Mouse (Mus musculus): Measurements from ENCODE around the gene Stk11ip.

The Stk11ip gene

DNA sequence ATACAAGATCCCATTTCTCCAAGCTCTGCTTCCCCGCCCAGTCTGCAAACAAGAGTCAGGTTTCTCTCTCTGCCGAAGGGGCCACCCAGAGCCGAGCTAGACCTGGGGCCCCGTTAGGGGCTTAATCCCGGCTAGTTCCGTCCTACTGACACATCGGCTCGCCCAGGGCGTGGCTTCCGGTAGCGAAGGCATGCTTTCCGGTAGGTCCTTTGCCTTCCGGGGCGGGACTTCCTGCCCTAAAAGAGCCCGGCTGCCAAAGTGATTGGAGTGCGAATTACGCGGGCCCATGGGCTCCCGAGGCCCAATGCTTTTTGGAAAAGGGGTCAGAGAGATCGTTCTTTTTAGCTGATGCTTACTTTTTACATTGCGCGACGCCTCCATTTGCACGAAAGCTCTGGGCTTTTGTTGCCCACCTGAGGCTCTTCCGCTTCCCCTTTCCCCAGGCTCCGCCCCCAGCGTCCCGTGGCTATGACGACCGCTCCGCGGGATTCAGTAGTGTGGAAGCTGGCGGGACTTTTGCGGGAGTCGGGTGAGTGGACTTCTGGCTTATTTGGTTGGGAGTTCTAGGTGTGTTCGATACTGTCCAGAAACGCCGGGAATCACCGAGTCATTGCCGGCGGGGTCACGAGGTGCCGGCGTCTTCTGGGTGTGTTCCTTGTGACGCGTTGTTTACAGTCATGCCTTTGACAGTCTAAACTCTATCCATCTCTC is at the start of gene Stk11ip:
Gene Stk11ip, plus strand, starts transcription at position 209 of the 711 bp plus-strand sequence.
- DNase-seq (ENCODE audit: low spot score in 2 of 2) = peak; percentile 79 to 88

DNA sequence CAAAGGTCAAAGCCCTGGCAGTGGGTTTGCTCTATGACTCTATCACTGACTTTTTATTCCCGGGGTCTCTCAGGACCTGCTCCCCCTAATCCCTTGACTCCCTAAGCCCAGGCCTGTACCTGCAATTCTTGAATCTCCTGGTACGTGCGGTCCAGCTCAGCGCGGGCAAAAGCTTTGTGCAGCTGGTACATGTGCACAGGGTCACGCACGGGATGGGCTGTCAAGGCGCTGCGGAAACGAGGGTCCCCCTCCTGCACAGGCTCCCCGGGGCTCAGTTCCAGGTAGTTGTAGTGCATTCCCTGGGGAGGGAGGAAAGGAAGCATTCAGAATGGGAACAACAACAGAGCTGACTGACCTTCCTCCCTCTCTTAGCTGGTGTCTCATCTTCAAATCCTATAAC is 44.9 kb upstream of the Stk11ip start:
- DNase-seq (ENCODE audit: low spot score in 2 of 2) = no peak

DNA sequence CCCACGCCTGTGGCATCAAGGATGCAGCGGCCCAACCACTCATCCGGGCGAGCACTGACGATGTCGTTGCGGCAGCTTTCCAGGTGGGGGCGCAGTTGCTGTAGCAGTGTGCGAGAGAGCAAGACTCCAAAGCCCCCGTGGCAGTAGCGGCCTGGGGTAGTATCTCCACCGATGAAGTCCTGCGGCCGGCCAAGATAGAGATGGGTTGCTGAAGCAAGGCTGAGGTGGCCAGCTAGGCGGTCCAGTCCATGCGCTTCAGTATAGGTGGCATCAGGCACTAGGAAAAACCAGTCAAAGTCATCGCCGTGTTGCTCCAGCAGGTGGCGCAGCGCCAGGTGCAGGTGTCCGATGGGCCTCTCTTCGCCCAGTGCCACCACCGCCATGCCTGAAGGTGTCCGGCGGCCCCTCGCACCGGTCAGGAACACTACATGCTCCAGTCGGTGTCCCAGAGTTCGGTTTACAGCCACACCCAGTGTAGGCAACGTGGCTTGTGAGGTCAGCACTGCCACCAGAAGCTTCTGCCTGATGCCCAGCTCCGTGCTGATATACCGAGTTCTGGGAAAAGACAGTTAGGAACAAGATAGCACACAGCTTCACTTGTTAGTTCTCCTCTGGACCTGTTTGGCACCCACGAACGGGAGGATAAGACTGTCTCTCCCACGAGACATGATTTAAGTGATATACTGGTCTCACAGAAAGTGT is 43.9 kb upstream of the Stk11ip start:
- peak; percentile 73 to 80 for DNase-seq (ENCODE audit: low spot score in 2 of 2)

DNA sequence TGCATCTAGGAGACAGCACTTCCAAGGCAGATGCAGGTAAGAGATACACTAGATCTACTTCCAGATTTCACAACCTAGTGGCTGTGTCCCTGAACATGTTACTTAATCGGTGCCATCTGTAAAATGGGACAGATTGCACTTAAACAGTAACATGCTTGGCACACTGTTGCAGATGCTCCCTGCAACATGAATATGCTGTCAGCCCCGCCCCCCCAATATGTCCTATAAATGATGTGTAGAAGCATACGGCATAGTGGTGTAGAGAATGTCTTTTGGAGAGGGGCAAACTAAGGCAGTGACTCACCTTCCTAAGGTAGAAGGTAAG is 43.4 kb upstream of the Stk11ip start:
- DNase-seq (ENCODE audit: low spot score in 2 of 2) = no peak

DNA sequence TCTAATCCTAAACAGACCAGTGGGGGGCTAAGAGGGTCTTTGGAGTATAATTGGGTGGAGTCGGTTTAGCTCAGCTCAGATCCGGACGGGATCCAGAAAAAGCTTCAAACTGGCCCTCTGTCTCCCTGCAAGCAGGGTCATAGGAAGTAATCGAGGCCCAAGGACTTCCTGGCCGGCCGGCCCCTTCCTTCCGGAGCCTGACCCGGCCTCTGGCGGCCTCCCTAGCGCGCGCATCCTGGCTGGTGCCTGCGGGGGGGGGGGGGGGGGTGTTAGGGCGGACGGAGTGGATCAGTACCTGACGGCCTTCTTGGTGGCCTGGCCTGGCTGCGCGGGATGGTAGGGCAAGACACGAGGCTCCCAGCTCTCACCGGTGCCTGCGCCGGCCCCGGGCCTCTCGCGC is 42.8 kb upstream of the Stk11ip start:
- no peak for DNase-seq (ENCODE audit: low spot score in 2 of 2)

DNA sequence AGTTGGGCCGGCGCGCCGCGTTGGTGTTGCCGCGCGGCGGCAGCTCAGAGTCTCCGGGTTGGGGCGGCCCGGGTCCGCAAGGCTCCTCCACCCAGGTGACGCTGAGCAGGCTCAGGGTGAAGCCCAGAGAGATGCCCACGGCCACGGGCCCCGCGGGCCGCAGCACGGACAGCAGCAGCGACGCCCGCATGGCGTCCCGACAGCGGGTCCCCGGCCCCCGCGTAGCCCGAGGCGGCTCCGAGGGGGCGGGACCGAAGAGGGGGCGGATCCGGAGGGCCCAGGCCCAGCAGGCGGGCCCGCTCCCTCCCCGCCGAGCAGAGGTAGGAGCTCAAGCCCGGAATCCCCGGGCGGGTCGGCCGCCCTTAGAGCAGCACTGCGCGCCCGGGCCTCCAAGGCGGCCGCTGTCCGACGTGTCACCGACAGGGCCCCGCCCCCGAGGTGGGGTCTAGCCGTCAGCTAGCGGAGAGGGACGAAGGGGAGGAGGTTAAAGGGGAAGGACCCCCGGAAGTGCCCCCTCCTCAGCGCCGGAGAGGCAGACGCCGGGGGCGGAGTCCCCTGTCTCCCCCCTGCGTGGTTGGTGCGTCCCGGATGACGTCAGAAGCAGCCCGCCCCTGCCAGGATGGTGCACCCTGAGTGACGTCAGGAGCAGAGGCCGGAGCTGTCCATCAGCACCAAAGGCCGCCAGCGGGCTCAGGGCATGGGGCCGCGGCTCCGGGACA is 42.3 kb upstream of the Stk11ip start, which contains the start of the genes Chpf and Tmem198:
Gene Chpf, minus strand, starts transcription at position 392 of the 719 bp plus-strand sequence.
Gene Tmem198, plus strand, starts transcription at position 617 of the 719 bp plus-strand sequence.
- DNase-seq (ENCODE audit: low spot score in 2 of 2) = peak; percentile 95 to 96

DNA sequence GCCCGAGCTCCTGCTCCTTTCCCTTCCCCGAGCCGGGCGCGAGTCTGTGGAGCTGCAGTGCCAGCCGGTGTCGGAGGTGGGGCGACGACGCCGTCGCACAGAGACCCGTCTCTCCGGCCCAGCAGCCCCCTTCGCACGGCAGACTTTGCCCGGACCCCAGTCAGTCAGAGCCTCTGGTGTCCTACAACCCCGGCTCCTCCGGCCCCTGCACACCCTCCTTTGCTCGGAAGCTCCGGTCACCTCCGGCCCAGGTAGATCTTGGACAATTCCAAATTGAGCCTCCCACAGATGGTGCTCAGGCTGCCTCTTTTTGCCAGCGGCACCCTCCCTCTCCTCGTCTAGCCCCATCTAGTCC is 41.7 kb upstream of the Stk11ip start:
- DNase-seq (ENCODE audit: low spot score in 2 of 2) = no peak

DNA sequence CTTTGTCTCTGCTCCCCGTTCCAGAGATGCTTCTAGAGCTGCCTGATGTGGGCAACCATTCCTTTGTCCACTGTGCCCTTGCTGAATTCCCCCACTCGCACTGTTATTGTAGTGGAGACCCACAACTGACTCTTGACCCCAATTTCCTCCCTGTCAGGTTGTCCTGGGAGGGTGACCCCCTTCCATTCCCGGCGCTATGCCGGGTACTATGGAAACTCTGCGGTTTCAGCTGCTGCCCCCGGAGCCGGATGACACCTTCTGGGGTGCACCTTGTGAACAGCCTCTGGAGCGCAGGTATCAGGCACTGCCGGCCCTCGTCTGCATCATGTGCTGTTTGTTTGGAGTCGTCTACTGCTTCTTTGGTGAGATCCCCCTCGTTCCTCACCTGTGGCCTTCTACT is 41.3 kb upstream of the Stk11ip start:
- DNase-seq (ENCODE audit: low spot score in 2 of 2) = no peak

DNA sequence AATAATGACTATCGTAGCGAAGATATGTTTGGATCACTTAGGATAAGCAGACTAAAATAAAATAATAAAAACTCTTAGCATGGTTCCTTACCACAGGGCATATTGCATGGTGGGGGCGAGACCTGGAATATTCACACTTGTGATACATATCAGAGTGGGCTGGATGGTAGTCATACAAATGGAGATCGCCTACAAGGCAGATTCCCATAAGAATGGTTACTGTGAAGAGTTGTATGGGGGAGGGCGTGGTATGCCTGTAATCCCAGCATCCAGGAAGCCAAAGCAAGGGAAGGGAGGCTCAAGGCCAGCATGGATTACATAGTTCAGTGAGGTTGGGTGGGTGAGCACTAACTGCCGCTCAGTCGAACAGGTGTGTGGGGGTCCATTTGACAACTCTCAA is 40.6 kb upstream of the Stk11ip start:
- no peak for DNase-seq (ENCODE audit: low spot score in 2 of 2)

DNA sequence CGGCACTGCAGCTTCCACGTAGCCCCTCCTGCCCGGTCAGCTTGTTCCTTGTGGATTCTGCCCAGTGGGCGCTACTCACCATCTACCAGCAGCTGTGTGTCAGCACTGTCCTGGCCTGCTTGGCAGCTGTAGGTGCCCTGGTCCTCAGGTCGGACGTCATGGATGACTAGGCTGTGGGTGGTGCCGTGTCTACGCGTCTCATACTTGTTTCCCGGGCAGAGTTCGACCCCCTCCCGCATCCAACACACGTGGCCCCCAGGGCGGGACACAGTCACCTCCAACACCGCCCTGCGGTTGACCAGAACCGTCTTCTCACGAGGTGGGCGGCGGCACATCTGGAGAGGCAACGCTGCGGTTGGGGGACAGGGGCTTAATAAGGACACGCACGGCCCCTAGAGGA is 34.8 kb upstream of the Stk11ip start:
- no peak for DNase-seq (ENCODE audit: low spot score in 2 of 2)

DNA sequence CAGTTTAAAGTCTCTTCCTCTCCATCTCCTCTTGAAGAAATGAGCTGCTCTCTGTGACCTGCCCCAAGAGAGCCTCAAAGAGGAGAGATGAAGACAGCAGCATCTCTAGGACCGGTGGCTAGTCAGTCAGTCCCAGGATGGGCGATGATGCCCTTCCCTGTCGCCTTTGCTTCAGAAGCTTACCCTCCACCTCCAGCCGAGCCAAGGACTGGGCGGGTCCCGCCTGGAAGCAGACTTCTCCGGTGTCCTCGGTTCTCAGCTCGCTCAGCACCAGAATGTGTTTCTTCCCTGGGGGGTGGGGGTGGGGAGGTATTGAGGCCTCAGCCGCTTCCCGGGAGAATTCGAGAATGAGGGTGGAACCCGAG is 34.3 kb upstream of the Stk11ip start:
- DNase-seq (ENCODE audit: low spot score in 2 of 2) = no peak

DNA sequence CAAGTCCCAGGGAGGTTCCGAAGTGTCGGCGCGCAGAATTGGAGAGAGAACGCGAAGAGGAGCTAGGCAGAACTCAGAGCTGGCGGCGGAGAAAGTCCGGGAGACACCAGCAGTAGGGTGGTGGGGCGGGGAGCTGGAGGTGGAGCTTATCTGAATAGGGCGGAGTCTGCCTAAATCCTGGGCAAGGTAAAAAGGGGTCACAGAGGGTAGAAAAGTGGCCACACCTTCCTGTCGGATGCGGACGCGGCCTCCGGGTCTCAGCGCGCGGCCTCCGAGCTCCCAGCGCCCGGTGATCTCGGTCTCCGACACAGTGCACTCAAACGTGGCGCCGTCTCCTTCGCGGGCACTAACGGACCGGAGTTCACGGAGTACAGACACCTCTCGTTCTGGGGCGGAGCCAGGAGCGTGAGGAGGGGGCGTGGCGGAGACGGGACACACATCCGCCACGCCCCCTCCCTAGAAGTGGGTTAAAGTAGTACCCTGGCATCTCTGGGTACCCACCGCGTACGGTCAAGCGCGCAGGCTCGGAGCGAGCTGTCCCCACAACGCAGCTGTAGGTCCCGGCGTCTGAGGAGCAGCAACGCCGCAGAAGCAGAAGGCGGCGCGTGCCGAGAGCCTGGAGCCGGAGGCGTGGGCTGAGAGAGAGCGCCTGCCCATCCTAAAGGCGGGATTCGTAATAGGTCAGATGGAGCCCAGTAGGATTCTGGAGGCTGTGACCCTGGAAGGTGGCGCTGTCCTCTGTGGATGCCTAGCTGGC is 33.7 kb upstream of the Stk11ip start:
- DNase-seq (ENCODE audit: low spot score in 2 of 2) = peak in 1 of 2 experiments; percentile 64

DNA sequence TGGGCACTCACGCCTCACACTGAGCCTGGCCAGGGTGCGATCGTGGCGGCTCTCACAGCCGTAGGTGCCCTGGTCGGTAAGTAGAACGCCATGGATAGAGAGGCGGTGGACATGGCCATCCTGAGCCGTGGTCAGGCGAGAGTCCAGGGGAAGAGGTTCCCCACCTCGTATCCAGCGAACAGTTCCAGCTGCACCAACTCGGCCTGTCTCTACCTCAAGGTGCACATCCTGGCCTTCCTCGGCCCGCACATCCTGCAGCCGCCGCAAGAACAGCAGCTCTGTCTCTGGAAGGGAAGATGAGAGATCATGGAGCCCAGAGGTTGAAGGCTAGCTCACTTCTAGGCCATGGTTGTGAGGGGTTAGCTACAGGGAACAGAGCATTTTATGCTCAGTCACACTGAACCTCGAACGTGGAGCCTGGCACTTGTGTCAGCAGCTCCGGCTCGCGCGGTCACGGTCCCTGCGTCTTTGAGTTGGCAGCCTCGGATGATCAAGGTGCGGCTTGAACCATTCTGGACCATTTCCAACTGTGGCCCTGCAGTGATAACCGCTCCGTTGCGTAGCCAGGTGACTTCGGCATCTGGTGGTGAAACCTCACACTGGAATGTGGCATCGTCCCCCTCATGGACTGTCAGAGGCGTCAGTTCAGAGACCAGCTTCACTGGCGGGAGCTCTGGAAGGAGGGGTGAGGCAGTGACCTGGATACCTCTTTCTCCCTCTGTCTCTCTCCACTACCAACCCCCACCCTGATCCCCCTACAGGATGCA is 30.4 kb upstream of the Stk11ip start:
- DNase-seq (ENCODE audit: low spot score in 2 of 2) = no peak

DNA sequence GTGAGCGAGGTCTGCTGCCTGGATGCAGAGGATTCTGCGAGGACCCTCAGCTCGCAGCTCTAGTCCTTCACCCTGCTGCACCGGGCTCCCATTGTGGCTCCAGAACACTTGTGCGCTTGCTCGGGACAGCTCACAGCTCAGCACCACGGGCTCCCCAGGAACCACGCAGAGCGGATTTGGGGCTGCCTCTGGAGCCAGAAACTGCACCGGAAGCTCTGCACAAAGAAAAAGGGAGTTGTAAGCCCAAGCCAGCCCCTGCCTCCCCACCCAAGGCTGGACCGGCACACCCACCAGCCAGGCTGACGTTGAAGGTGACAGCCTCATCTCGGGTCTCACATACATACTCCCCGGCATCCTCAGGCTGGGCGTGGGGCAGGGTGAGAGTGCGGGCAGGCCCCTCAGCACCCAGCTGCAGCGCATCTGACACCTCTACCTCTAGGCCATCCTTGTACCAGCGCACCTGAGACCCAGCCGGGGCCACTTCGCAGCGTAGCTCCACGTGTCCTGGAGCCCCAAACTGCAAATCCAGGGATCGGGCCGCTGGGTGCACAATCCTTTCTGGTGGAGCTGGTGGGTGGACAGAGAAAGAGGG is 28.7 kb upstream of the Stk11ip start:
- no peak for DNase-seq (ENCODE audit: low spot score in 2 of 2)

DNA sequence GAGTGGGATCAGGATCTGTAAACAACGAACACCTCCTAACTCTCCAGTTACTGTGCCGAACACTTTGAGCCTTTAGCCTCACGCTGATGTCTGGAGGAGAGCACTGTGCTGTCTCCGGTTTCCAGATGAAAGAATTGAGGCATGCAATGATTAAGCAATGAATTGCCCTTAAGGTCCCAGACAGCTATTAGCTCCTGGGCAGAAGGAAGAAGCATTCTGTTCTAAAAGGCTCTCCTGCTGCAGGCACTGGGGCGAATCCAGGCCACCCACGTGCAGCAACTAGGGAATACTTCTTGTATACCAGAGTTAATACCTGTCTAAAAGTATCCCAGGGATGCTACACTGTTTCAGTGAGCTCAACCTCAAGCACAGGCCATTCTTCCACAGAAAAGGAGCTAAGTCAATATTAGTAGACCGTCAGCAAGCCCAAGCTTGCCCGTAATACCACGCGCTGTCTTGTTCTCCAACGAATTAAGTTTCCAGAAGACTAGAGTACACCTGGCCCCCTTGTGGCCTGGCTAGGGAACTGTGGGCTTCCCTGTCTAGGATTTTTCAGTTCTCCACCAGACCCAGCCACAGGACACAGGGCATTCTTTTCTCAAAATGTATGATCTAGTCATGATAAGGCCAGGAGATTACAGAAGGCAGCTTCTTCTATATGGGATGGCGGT is 26.3 kb upstream of the Stk11ip start:
- DNase-seq (ENCODE audit: low spot score in 2 of 2) = no peak

DNA sequence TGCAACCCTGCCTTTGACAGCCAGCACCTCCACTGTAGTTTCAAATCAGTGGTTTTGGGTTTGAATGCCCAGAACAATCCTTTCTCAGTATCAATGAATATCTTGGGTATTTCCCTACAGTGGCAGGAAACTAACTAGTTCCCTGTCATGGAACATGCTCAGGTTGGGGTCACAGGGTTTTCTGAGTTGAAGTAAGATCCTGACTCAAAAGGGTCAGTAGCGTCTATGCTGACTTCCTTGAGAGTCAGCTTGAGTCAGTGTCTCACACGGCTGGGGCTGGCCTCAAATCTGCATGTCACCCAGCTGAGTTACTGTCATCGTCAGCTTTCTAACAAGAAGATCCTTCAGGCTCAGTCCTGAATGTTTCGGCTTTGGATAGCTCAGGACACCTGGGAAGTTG is 22.4 kb upstream of the Stk11ip start:
- no peak for DNase-seq (ENCODE audit: low spot score in 2 of 2)

DNA sequence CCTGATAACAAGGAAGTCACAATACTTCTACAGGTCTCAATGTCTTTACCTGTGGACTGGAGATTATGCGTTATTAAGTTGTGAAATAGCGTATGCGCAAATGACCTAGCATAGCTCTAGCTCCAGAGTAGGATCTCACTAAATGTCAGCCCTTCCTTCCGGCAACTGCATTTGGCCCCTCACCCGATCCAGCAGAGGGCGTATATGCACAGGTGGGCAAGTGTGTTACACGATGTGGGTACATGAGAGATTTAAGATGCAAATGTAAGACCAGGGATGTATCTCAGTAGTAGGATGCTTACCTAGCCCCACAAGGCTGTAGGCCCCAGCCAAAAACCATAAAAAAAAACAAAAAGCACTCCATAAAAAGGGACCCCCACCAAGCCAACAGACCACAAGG is 21.9 kb upstream of the Stk11ip start:
- DNase-seq (ENCODE audit: low spot score in 2 of 2) = no peak

DNA sequence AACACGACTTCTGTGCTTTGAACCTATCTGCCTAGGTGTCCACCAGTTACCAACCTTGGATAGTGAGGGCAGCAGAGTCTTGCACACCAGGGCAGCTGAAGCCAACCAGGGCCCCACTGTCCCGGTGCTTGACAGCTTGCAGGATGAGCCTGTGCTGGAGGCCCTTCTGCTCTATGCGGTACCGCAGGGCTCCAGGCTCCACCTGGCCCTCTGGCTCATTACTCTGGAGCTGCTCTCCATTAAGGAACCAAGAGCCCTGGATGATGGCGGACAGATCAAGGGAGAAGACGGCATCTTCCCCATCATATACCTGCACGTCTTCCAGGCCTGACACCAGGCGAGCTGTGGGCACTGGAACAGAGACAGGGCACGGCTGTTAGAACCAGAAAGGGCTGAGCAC is 19.4 kb upstream of the Stk11ip start:
- no peak for DNase-seq (ENCODE audit: low spot score in 2 of 2)

DNA sequence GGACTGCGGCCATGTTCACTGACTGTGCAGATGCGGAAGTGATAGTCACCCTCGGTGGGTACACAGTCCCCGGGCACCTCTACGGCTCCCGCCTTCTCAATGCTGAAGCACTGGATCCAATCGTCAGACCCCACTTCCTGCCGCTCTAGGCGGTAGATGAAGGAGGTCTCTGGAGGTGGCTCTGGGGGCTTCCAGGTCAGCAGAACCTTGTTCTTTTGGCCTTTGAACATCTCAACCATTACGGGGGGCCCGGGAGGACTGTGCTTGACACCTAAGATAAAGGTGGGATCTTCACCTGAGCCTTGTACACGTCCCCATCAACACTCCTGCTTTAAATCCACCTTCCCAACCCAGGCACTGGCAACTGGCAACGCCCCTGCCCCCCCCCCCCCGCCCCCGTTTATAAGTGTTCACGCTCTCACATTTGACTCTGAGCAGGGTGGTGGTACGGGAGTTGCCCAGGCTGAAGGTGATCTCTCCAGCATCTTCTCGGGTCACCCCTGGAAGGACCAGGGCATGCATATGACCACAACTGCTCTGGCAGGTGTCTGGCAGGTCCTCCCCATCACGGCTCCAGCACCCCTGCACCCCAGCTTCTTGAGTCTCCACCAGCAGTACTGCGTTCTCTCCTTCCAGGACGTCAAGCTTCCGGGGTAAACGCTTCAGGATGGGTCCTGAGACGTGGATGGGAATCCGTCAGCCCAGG is 18.2 kb upstream of the Stk11ip start:
- no peak for DNase-seq (ENCODE audit: low spot score in 2 of 2)

DNA sequence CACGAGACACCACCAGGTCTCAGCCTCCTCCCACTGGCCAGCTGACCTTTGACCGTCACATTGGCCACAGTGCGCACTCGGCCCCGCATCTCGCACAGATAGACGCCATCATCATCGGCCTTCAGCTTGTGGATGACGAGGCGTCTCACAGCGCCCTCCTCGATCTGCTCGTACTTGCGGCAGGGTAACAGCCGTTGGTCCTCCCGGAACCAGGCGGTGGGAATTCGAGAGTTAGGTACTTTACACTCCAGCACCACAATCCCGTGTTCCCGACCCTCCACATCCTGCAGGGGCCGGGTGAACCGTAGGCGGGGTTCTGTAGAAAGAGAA is 17.7 kb upstream of the Stk11ip start:
- DNase-seq (ENCODE audit: low spot score in 2 of 2) = no peak

Measured in frontal cortex, postnatal 14 days (tissue).